Mouse (Mus musculus) liver, adult 2 months (tissue): ENCODE measurements at regions not wholly inside any gene's neighbourhood (a gene's known extent, or its start where the extent isn't known, plus 50 kb on each side); places are given as distances from the start of the nearest gene placed in this dataset.

Source experiments
- CTCF ChIP-seq: fragments of 200-500 bp; IDR thresholded peaks from 2 replicates; pipeline ENCODE4 v1.5.1; 2011; ENCODE audit warnings: low read depth, low read length, control low read depth
- POLR2A ChIP-seq: fragments of 200-500 bp; IDR thresholded peaks from 2 replicates; pipeline ENCODE4 v1.6.1; 2011; ENCODE audit warnings: low read length, control low read depth; ENCODE audit not compliant: insufficient read depth; ENCODE audit errors: extremely low read depth

DNA sequence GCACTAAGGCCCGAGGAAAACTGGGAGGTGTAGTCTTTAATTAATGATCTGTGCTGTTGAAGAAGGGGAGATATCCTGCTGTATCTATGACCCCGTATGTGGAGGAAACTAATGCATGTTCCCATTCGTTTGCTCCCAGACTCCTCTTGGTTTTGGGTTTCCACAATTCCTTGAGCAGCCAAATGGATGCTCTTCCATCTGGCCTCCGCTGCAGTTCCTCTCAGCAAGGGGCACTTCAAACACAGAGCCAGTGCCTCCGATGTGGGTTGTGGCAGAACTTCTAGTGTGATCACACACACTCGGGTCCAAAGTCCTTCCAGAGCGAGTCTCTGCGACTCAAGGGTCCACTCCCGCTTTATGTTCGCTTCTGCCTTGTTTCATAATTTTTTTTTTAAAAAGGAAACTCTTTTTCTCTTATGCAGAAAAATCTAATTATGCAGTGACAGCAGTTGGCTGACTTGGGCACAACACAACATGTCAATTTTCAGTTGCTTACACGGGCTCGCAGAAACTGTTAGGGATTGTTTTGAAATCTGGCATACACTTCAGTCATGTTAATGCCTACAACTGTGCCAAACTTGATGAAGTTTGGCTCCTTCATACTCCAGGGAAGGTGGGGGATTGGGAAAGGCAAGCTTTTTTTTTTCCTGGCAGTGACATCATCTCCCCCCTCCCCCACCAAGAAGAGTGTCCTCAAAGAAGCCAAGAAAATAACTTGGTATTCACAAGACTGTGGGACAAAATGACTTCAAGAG is 163.2 kb downstream of the Gm11011 start:
- TF ChIP-seq POLR2A, result no peak
- TF ChIP-seq CTCF, result no peak
